Mouse (Mus musculus) megakaryocyte, embryonic 14.5 days (primary cell): ENCODE data around the gene Micu1.

Experiments used
- FLI1 ChIP-seq: IDR thresholded peaks from 2 replicates; pipeline ENCODE4 v1.6.1; 2012; ENCODE audit warnings: low read length, inconsistent platforms, mixed read lengths
- GATA1 ChIP-seq: IDR thresholded peaks from 3 replicates; pipeline ENCODE4 v1.6.1; 2012; ENCODE audit warnings: mixed read lengths, low read length, inconsistent platforms, borderline replicate concordance

- TF ChIP-seq GATA1 (no peak), FLI1 (no peak)
These were observed 170.9 kb downstream of the Micu1 start for GRCm38 (mm10) chr10:59873206-59873605.
